Mouse (Mus musculus) lung, adult 2 months (tissue): ENCODE data around the gene Tex19.2. TPM values are rescaled to one million over a fixed set of nuclear protein-coding genes. Genes with fewer than 3 reads are reported as not detected.

Experiments used
- DNase-seq: peaks from one replicate; pipeline ENCODE4 v3.0.0; 2022
- H3K4me1 ChIP-seq: fragments of 200-500 bp; 2 replicates; pipeline ENCODE4 v1.6.1; 2011; ENCODE audit warnings: low read length; ENCODE audit not compliant: control insufficient read depth, insufficient read depth
- H3K4me3 ChIP-seq: fragments of 200-500 bp; replicated peaks from 2 replicates; pipeline ENCODE3; 2011; ENCODE audit warnings: low read depth, mild to moderate bottlenecking, control low read depth, low read length; ENCODE audit errors: extremely low read depth
- CTCF ChIP-seq: fragments of 200-500 bp; IDR thresholded peaks from 2 replicates; pipeline ENCODE4 v1.5.1; 2011; ENCODE audit warnings: mild to moderate bottlenecking, low read length, control low read depth; ENCODE audit not compliant: insufficient read depth
- POLR2A ChIP-seq: fragments of 200-500 bp; IDR thresholded peaks from 2 replicates; pipeline ENCODE4 v1.6.1; 2011; ENCODE audit warnings: low read depth, mild to moderate bottlenecking, control low read depth, low read length, borderline replicate concordance; ENCODE audit errors: extremely low read depth
- WGBS: fragments of 180-500 bp; shearing (Covaris S2); methylation state at CpG from one replicate; pipeline ENCODE4 v1.1.7; 2018; 5-methylcytosine and 5-hydroxymethylcytosine counted together
- polyA plus RNA-seq: library from polyadenylated mRNA; depleted of rRNA; stranded (reverse); fragments of >200 nt; gene quantifications from 2 replicates; pipeline ENCODE4 v1.2.3, GENCODE M21; 2012

Gene Tex19.2
- polyA plus RNA-seq, 1 experiment, result not detected

DNA sequence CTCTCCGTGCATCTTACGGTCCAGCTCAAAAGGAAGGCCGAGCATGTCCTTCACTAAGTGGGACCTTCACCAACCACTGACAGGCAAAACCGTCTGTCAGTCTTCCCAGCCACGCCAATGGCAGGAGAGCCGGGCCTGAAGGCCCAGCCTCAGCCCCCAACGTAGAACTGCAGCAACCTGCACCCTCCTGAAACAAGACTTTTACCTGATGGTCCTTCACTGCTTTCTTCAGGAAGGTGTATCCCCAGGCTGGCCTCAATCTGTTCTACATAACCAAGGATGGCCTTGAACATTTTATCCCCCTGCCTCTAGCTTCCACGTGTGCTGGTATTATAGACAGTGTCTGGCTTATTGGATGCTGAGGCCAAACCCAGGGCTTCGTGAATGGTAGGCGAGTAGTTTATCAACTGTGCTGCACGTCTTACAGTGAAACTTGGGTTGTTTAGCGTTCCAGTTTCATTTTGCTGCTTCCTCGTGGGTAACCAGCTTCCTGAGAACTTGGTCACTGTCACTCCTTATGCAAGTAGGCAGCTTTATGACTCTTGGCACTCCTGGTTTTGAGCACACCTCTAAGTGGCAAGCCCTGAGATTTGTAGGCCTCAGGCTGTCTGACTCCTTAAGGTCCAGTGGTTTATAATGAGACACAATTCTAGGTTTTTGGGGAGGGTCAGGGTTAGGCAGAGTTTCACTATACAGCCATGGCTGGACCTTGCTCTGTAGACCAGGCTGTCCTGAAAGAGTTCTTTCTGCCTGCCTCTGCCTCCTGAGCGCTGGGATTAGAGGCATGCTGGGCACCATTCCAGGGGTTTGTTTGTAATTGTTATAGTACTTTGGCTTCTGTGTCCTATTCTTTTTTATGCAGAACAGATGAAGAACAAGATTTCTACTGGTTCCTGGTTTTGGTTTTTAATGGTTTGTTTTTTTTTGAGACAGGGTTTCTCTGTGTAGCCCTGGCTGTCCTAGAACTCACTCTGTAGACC is 25.6 kb downstream of the Tex19.2 start:
- DNase-seq, result no peak
- Histone ChIP-seq H3K4me1 (0 out of 2 replicates have a peak, but pooled peaks cover 3% of the 10 kb centered on the region), H3K4me3 (no peak overlapping the region)
- WGBS, result 81% methylated on average over 14 of the region's 14 CpGs
- TF ChIP-seq POLR2A (no peak), CTCF (no peak)

GRCm38 (mm10) chr11:121090943-121091342 is 27.5 kb downstream of the Tex19.2 start:
- Histone ChIP-seq H3K4me3 (no peak overlapping the region), H3K4me1 (0 out of 2 replicates have a peak, but pooled peaks cover 3% of the 10 kb centered on the region)
- 27% methylated on average over 4 of the region's 4 CpGs for WGBS
- TF ChIP-seq CTCF (no peak), POLR2A (no peak)
- no peak for DNase-seq

DNA sequence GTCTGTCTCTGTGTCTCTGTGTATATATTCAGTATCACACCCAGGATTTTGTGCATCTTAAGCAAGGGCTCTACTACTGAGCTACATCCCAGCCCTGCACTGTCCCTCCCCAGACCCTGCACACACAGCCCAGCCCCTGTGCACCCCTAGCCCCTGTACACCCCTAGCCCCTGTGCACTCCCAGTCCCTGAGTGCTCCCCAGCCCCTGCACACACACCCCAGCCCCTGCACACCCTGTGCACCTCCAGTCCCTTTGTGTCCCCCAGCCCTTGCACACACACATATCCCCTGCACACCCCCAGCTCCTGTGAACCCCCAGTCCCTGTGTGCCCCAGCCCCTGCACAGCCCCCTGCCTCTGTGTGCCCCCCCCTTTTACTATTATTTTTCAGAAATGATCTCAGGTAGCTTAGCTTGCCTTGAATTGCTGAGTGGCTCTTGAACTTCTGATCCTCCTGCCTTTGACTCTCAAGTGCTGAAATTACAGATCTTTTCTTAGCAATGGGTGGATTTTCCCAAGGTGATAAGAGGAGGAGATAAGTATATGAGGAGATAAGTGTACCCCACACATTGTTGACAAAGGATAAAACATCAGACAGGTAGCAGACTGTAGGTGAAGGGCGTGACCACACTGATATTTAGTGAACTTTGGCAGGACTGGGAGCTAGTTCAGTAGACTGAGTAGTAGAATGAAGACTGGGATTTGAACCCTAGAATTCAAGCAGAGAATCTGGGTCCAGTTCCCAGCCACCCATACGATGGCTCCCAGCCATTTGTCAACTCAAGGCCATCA is 28.5 kb downstream of the Tex19.2 start:
- DNase-seq, result no peak
- Histone ChIP-seq H3K4me1 (0 out of 2 replicates have a peak, but pooled peaks cover 3% of the 10 kb centered on the region), H3K4me3 (no peak overlapping the region)
- 76% methylated on average over 2 of the region's 2 CpGs for WGBS
- no peak for TF ChIP-seq CTCF
- no peak for TF ChIP-seq POLR2A

- no peak for DNase-seq
- TF ChIP-seq POLR2A (no peak), CTCF (no peak)
- no peak overlapping the region for H3K4me3 ChIP-seq
- H3K4me1 ChIP-seq, result 0 out of 2 replicates have a peak, but pooled peaks cover 3% of the 10 kb centered on the region
- WGBS, result 55% methylated on average over 6 of the region's 6 CpGs
These were observed 29.5 kb downstream of the Tex19.2 start for GRCm38 (mm10) chr11:121088997-121089396.

DNA sequence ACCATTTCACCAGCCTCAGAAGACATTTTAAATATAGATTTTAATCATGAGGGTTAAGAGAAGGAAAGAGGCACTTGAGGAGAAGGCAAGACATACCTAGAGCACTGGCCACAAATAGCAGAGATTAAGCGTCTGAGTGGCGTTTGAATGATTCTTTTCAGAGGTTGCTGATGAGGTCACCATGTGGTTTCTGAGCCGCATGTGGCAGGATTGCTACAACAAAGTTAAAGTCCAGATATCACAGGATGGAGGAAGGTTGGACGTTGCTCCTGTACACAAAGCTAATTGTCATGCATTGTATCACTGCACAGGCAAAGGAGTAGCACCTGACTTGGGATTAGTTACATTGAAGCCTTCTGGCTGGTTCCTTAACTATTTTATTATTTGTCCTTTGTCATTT is 32.2 kb downstream of the Tex19.2 start:
- TF ChIP-seq CTCF (no peak), POLR2A (no peak)
- WGBS, result 56% methylated on average over 4 of the region's 4 CpGs
- no peak for DNase-seq
- 0 out of 2 replicates have a peak, but pooled peaks cover 5% of the 10 kb centered on the region for H3K4me1 ChIP-seq
- H3K4me3 ChIP-seq, result no peak overlapping the region

DNA sequence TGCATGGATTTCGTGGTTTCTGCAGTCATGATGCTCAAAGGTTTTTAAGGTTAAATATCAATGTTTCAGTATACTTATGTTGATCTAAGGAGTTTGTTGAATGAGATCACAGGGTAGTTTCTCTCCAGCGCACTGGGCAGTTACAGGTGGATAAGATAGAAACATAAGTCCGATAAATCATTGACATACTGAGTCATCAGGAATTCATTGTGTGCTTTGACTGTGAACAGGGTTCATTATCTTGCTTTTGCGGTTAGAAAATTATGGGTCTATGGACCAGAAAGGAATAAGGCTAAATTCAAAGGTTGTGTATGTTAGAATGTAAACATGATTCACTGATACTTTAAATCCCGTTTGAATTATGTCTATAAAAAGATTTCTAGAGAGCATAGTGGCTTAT is 33.3 kb downstream of the Tex19.2 start:
- no peak for DNase-seq

GRCm38 (mm10) chr11:121082857-121083500 is 35.5 kb downstream of the Tex19.2 start:
- H3K4me1 ChIP-seq, result 0 out of 2 replicates have a peak, but pooled peaks cover 2% of the 10 kb centered on the region
- H3K4me3 ChIP-seq, result no peak overlapping the region
- no peak for DNase-seq
- TF ChIP-seq CTCF, result no peak
- TF ChIP-seq POLR2A, result no peak
- WGBS, result 31% methylated on average over 6 of the region's 6 CpGs

More for the DNA sequence above, 33.3 kb downstream of the Tex19.2 start:
- WGBS, result 53% methylated on average over 5 of the region's 5 CpGs
- no peak overlapping the region for H3K4me3 ChIP-seq
- TF ChIP-seq CTCF (no peak), POLR2A (no peak)
- H3K4me1 ChIP-seq, result 0 out of 2 replicates have a peak, but pooled peaks cover 2% of the 10 kb centered on the region

DNA sequence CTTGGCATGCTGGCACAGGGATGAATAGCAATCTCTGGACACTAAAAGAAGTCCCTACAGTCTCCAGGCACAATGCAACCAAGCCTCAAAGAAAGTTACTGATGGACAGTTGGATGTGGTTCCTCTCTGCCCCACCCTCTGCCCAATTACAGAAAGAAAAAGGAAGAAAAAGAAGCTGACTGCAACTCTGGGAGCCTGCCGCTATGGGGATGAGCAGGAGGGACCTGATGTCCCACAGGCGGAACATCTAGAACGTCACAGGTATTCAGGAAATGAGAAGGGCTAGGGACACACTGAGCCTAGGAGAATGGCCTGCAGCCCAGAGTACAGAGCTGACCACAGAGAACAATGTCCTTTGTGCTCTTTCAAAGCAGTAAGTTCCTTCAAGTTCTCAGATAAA is 36.2 kb downstream of the Tex19.2 start:
- TF ChIP-seq POLR2A (no peak), CTCF (no peak)
- Histone ChIP-seq H3K4me1 (0 out of 2 replicates have a peak, but pooled peaks cover 2% of the 10 kb centered on the region), H3K4me3 (no peak overlapping the region)
- 69% methylated on average over 3 of the region's 3 CpGs for WGBS
- no peak for DNase-seq

DNA sequence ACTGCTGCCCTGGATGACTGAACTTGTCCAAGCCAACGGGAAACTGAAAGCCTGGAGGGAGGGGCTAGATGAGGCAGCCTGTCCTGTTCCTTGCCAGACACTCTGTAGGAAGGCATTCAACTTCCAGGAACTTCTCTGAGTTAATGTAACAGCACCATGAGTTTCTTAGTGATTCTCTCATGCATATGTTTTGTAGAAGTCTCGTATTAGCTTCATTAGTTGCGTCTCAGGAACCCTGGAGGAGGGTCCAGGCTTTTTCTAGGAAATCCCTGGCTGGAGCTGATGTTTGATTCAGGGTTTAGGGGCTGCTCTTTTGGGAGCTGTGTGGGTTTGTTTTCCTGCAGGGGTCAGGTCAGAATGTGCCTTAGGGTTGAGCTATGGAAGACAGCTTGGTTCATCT is 37.4 kb downstream of the Tex19.2 start, which contains the start of gene Sectm1a:
Sectm1a (minus strand) TSS at position 101 of the 400 bp plus-strand sequence.
- WGBS, result 65% methylated on average over 3 of the region's 3 CpGs
- Histone ChIP-seq H3K4me3 (no peak within 1 kb of the TSS), H3K4me1 (0 out of 2 replicates have a peak, but pooled peaks cover 2% of the 10 kb centered on the region)
- no peak for DNase-seq
- TF ChIP-seq POLR2A, result no peak
- no peak for TF ChIP-seq CTCF
